Mouse (Mus musculus) frontal cortex, postnatal 10 days (tissue): ENCODE data around the gene Trit1.

Experiments used
- DNase-seq, 2 experiments: peaks; one replicate each; pipeline ENCODE4 v3.0.0; 2022; ENCODE audit warnings: low spot score in 2 of 2, mixed read lengths in 1 of 2

Trit1 gene

GRCm38 (mm10) chr4:123050681-123051211, 34.3 kb downstream of the Trit1 start:
- DNase-seq: peak; percentile 77 to 81

GRCm38 (mm10) chr4:123053179-123053578, 36.8 kb downstream of the Trit1 start:
- DNase-seq: peak; percentile 46 to 54

- peak; percentile 33 to 34 for DNase-seq
Measured at GRCm38 (mm10) chr4:123054172-123054790, 37.9 kb downstream of the Trit1 start.

- DNase-seq: no peak
Measured at GRCm38 (mm10) chr4:123056560-123057109, 40.2 kb downstream of the Trit1 start.

DNA sequence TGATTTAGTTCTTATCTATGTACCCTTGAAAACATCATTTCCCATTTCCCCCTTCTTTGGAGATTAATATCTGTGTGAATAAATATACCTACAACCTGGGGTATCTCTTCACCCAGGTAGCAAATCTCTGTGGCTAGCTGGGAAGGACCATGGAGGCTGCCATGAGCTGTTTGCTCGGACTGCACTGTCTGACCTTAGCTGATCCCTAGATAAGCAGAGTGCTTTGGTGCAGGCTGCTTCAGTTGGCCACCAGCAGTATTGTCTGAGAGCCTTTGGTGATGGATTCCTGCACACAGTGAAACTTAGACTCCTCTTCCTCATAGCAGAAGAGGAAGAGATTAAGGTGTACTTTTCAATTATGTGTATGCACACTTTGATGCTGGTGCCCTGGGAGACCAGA, 41.6 kb downstream of the Trit1 start:
- no peak for DNase-seq

- DNase-seq: no peak
Measured at GRCm38 (mm10) chr4:123061744-123062143, 45.3 kb downstream of the Trit1 start.

GRCm38 (mm10) chr4:123068646-123069045, 52.2 kb downstream of the Trit1 start:
- no peak for DNase-seq

DNA sequence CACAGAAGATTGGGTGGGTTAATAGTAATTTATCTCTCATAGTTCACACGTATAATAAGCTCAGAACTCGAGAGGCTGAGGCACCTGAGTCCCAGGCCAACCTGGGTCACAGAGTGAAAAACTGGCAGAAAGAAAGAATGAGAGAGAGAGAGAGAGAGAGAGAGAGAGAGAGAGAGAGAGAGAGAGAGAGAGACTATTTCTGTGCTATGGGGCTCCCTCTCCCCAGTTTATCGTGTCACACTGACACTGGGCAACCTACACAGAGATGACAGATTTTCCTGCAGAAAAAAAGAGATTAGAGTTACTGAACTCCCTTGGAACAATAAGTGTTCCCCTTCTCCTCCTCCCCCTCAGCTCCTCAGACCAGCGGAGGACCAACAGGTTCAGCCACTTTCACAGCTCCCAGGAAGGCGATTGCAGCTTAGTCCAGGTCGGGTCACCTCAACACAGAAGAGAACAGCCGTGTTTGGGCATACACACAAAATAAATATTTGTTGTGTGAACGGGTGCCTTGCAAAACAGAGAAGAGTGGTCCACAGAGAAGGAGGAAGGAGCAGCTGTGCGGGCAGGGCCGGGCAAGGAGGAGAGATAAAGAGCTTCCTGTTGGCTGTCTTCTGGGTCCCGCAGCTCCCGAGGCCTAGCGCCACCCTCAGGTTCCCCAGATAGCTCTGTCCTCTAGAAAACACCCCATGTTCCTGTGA, 55.0 kb downstream of the Trit1 start:
- DNase-seq: peak in 1 of 2 experiments; percentile 42

DNA sequence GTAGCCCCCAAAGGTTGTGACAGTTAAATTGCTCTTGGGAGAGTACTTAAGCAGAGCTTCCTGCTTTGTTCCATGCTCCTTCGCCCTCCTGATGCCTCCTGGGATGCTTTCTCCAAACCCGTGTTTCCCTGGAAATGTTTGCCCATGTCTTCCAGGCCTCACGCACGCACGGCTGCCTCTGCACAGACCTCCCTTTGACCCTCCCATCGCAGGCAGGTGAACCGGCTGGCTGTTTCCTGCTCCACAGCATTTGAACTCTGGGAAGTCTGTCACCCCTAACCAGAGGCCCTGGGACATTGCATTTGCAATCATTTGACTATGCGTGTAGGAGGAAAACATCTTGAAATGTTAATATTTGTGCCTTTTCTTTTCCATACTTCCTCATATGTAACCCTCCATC, 60.5 kb downstream of the Trit1 start:
- DNase-seq: no peak

- no peak for DNase-seq
Measured at GRCm38 (mm10) chr4:123078231-123078630, 61.8 kb downstream of the Trit1 start.

GRCm38 (mm10) chr4:123080791-123081190, 64.4 kb downstream of the Trit1 start:
- DNase-seq: no peak

GRCm38 (mm10) chr4:123082283-123083163, 66.1 kb downstream of the Trit1 start:
- peak in 1 of 2 experiments; percentile 66 for DNase-seq

- DNase-seq: no peak
Measured at GRCm38 (mm10) chr4:123083323-123083902, 67.0 kb downstream of the Trit1 start.

- DNase-seq: no peak
Measured at GRCm38 (mm10) chr4:123085290-123085689, 68.9 kb downstream of the Trit1 start.

- DNase-seq: no peak
Measured at GRCm38 (mm10) chr4:123086381-123086780, 70.0 kb downstream of the Trit1 start.

GRCm38 (mm10) chr4:123092621-123093020, 76.2 kb downstream of the Trit1 start:
- no peak for DNase-seq

GRCm38 (mm10) chr4:123093064-123093776, 76.8 kb downstream of the Trit1 start:
- no peak for DNase-seq

- no peak for DNase-seq
Measured at GRCm38 (mm10) chr4:123093869-123094268, 77.5 kb downstream of the Trit1 start.
